Mouse (Mus musculus) embryonic facial prominence, embryonic 15.5 days (tissue): ENCODE results near the gene Rap1a. TPM values are rescaled to one million over a fixed set of nuclear protein-coding genes. Genes with fewer than 3 reads are reported as not detected.

ENCODE experiments used
- ATAC-seq: fragments of 200-750 bp; cut with Nextera tagmentation; 2 replicates; pipeline ENCODE4 v1.8.0; 2017; ENCODE audit warnings: low read depth, moderate TSS enrichment; ENCODE audit not compliant: insufficient number of reproducible peaks, low FRiP score, low TSS enrichment
- H3K27ac ChIP-seq: fragments of 300-500 bp; sonication (generic); replicated peaks from 2 replicates; pipeline ENCODE4 v1.5.1; 2015; ENCODE audit warnings: mild to moderate bottlenecking, inconsistent platforms
- H3K27me3 ChIP-seq: fragments of 300-500 bp; sonication (generic); 2 replicates; pipeline ENCODE4 v1.6.1; 2015; ENCODE audit warnings: inconsistent platforms
- H3K36me3 ChIP-seq: fragments of 300-500 bp; sonication (generic); 2 replicates; pipeline ENCODE4 v1.6.1; 2015; ENCODE audit warnings: mild to moderate bottlenecking, inconsistent platforms
- H3K4me1 ChIP-seq: fragments of 300-500 bp; sonication (generic); 2 replicates; pipeline ENCODE4 v1.6.1; 2015; ENCODE audit warnings: inconsistent platforms
- H3K4me2 ChIP-seq: fragments of 300-500 bp; sonication (generic); replicated peaks from 2 replicates; pipeline ENCODE4 v1.6.1; 2015; ENCODE audit warnings: mild to moderate bottlenecking, inconsistent platforms
- H3K4me3 ChIP-seq: fragments of 300-500 bp; sonication (generic); replicated peaks from 2 replicates; pipeline ENCODE4 v1.5.1; 2015; ENCODE audit warnings: mild to moderate bottlenecking, inconsistent platforms
- H3K9ac ChIP-seq: fragments of 300-500 bp; sonication (generic); 2 replicates; pipeline ENCODE4 v1.6.1; 2015; ENCODE audit warnings: inconsistent platforms
- H3K9me3 ChIP-seq: fragments of 300-500 bp; sonication (generic); replicated peaks from 2 replicates; pipeline ENCODE4 v1.6.1; 2016; ENCODE audit warnings: inconsistent platforms
- WGBS: fragments of 180-500 bp; shearing (Covaris S2); methylation state at CpG from one replicate; pipeline ENCODE4 v1.1.7; 2015; 5-methylcytosine and 5-hydroxymethylcytosine counted together
- polyA plus RNA-seq: library from polyadenylated mRNA; unstranded; fragments of >200 nt; fragmentation: Nextera tagmentation; extraction: Ambion mirVana; gene quantifications from 2 replicates; pipeline ENCODE4 v1.2.1, GENCODE M21; 2015

Gene Rap1a
- polyA plus RNA-seq, 1 experiment from 2014 or later: 95.4 TPM

DNA sequence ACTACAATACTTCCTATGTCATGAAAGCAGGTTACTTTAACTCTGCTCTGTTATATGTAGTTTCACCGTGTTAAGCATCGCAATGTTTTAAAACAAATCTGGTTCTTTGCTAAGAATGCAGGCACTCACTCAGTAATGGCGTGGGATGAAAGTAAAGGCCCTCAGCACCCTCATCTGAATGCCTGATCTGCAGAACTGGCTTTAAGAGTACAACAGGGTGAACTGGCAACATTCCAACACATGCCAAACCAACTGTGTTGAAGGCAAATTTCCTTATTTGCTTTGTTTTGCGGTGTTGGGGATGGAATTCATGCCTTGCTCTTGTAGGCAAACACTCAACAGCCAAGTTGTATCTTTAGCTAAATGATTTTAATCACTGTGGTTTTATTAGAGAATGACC, 67.6 kb downstream of the Rap1a start:
- Histone ChIP-seq H3K9ac (no peak overlapping the region), H3K4me1 (no peaks in the 10 kb centered on the region), H3K27me3 (no peaks in the 10 kb centered on the region), H3K4me2 (no peak overlapping the region), H3K9me3 (no peaks in the 10 kb centered on the region), H3K27ac (no peak overlapping the region), H3K36me3 (peaks cover 10% of the 10 kb centered on the region; the same call in 1 of the 2 replicates), H3K4me3 (no peak overlapping the region)
- ATAC-seq: no peak
- WGBS: 83% methylated on average over 4 of the region's 4 CpGs

DNA sequence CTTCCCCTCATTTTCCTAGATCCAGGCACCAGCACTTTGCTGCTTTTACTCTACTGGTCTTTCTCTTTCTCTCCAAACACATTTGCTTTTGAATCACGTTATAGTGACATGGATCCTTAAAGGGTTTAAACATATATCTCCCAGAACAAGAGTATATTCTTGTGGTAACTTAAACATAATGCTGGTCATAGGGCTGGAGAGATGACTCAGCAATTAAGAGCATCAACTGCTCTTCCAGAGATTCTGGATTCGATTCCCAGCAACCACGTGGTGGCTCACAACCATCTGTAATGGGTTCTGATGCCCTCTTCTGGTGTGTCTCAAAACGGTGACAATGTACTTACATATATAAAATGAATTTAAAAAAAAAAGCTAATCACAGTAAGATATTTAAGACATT, 68.8 kb downstream of the Rap1a start:
- peaks cover 10% of the 10 kb centered on the region; the same call in 1 of the 2 replicates for H3K36me3 ChIP-seq
- H3K4me1 ChIP-seq: no peaks in the 10 kb centered on the region
- H3K4me3 ChIP-seq: no peak overlapping the region
- no peak overlapping the region for H3K4me2 ChIP-seq
- WGBS: 94% methylated on average over 4 of the region's 4 CpGs
- ATAC-seq: no peak
- no peaks in the 10 kb centered on the region for H3K9me3 ChIP-seq
- no peak overlapping the region for H3K27ac ChIP-seq
- no peaks in the 10 kb centered on the region for H3K27me3 ChIP-seq
- H3K9ac ChIP-seq: no peak overlapping the region

DNA sequence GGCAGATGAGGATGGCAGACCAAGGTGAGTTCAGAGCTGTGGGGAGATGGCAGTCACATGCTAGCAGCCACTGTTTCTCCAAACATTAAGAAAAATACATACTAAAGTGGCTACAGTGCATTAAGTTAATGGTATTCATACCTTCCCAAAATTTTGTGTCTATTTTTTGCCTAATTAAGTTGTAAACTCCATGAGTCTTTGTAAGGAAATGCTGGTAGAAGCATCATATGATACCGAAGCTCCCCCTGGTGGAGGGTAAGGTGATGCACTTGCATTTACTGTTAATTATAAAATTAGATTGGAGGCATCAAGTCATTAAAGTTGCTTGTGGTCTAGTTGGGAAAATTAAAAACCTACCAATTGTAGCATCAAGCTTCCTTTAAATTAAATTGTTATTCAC, 75.1 kb downstream of the Rap1a start:
- no peaks in the 10 kb centered on the region for H3K9me3 ChIP-seq
- 0% methylated on average over 1 of the region's 1 CpGs for WGBS
- H3K4me1 ChIP-seq: no peaks in the 10 kb centered on the region

GRCm38 (mm10) chr3:105722510-105722909, 78.6 kb downstream of the Rap1a start:
- Histone ChIP-seq H3K4me2 (no peak overlapping the region), H3K9ac (no peak overlapping the region), H3K27me3 (no peaks in the 10 kb centered on the region), H3K36me3 (no peaks in the 10 kb centered on the region), H3K27ac (no peak overlapping the region), H3K4me3 (no peak overlapping the region), H3K4me1 (peaks cover 7% of the 10 kb centered on the region; the same call in 1 of the 2 replicates), H3K9me3 (no peaks in the 10 kb centered on the region)
- ATAC-seq: no peak
- whole genome bisulfite sequencing: 90% methylated on average over 3 of the region's 3 CpGs

More for the DNA sequence above, 75.1 kb downstream of the Rap1a start:
- Histone ChIP-seq H3K4me2 (no peak overlapping the region), H3K9ac (no peak overlapping the region), H3K27me3 (no peaks in the 10 kb centered on the region), H3K4me3 (no peak overlapping the region), H3K27ac (no peak overlapping the region), H3K36me3 (no peaks in the 10 kb centered on the region)
- ATAC-seq: no peak

DNA sequence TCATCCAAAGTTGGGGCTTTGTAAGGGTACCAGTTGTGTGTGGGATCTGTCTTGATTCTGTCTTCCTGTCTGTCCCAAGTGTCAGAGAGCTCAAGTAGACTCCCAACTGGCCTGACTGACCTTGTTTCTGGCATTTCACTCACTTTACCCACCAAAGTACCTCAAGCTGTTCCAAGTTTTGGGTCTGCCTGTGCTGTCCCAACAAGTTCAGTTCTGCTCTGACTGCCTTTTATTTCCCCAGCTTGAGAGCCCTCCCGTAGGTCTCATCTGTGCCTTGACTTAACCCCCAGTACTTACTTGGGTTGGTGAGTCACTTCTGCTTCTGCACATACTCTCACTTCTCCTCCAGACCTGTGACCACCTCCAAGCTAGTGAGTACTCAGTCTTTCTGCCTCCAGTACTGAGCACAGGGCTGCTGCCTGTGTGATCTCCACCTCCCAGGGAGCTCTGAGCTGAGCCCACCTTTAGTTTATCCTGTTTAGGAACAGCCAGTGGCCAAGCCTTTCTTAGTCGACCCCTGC, 79.4 kb downstream of the Rap1a start:
- ATAC-seq: no peak
- Histone ChIP-seq H3K4me1 (peaks cover 7% of the 10 kb centered on the region; the same call in 1 of the 2 replicates), H3K4me3 (no peak overlapping the region), H3K9me3 (no peaks in the 10 kb centered on the region), H3K36me3 (no peaks in the 10 kb centered on the region), H3K27ac (no peak overlapping the region), H3K9ac (no peak overlapping the region), H3K4me2 (no peak overlapping the region), H3K27me3 (no peaks in the 10 kb centered on the region)
- WGBS: 65% methylated on average over 2 of the region's 2 CpGs

DNA sequence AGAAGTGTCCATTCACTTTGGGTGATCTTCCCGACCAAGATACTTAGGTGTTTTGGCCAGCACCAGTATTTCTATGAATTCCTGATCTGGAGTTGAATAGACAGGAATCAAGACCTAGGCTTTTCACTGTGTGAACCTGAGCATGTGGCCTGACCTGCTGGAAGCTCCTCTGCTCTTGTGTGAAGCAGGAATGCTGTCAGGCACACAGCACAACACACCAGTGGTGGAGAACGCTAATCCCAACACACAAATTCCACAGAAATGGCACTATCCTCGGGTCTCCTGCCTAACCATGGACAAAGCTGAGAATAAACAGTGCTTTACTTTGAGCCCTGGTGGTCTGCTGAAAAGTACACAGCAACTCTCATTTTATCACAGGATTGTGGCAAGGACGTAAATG, 80.6 kb downstream of the Rap1a start:
- H3K4me3 ChIP-seq: no peak overlapping the region
- H3K27ac ChIP-seq: no peak overlapping the region
- H3K9me3 ChIP-seq: no peaks in the 10 kb centered on the region
- no peak for ATAC-seq
- no peak overlapping the region for H3K9ac ChIP-seq
- H3K4me1 ChIP-seq: peaks cover 7% of the 10 kb centered on the region; the same call in 1 of the 2 replicates
- no peaks in the 10 kb centered on the region for H3K36me3 ChIP-seq
- no peak overlapping the region for H3K4me2 ChIP-seq
- 69% methylated on average over 4 of the region's 4 CpGs for WGBS
- no peaks in the 10 kb centered on the region for H3K27me3 ChIP-seq

DNA sequence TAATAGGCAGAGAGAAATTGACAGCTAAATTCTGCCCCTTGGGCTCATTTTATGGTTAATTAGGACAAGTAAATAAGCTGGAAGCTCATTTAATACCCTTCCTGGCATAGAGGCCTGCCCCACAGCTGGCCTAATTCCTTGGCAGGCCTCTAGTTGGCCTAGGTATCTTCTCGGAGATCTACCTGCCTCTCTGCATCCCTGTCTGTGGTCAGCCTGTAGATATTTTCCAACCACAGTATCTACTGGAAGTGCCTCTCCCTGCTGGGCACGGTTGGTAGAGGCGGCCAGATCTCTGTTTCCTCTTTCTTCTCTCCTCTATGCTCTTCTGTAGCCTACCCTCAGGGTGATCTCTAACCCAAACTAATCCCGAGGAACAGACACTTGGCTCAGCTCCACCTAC, 81.2 kb downstream of the Rap1a start:
- H3K27ac ChIP-seq: no peak overlapping the region
- H3K9me3 ChIP-seq: no peaks in the 10 kb centered on the region
- no peak overlapping the region for H3K4me2 ChIP-seq
- WGBS: 48% methylated on average over 4 of the region's 4 CpGs
- H3K4me3 ChIP-seq: no peak overlapping the region
- no peak overlapping the region for H3K9ac ChIP-seq
- H3K27me3 ChIP-seq: no peaks in the 10 kb centered on the region
- H3K36me3 ChIP-seq: no peaks in the 10 kb centered on the region
- peaks cover 7% of the 10 kb centered on the region; the same call in 1 of the 2 replicates for H3K4me1 ChIP-seq
- no peak for ATAC-seq

DNA sequence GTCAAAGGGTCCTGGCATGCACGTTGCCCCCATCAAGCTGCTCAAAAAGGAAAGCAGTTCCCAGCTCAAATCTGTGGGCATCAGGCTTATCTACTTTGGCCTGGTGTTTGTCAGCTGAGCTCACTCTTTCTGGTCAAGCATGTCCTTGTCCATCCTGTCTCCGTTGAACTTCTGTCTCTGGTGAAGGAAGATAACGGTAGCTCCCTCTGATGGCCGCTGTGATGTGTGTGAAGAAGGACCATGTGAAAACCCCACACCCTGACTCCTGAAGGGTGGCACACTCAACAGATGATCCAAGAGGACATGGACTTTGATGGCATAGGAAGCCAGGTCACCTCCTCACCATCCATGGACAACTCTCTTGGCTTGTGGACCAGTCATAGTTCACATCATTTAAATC, 82.4 kb downstream of the Rap1a start:
- H3K9ac ChIP-seq: no peak overlapping the region
- H3K4me3 ChIP-seq: no peak overlapping the region
- H3K9me3 ChIP-seq: no peaks in the 10 kb centered on the region
- no peak for ATAC-seq
- WGBS: 41% methylated on average over 4 of the region's 4 CpGs
- H3K36me3 ChIP-seq: no peaks in the 10 kb centered on the region
- H3K27me3 ChIP-seq: no peaks in the 10 kb centered on the region
- H3K27ac ChIP-seq: no peak overlapping the region
- no peak overlapping the region for H3K4me2 ChIP-seq
- H3K4me1 ChIP-seq: peaks cover 15% of the 10 kb centered on the region

GRCm38 (mm10) chr3:105717856-105718555, 83.1 kb downstream of the Rap1a start:
- ATAC-seq: peak; percentile 55; the same call in 1 of the 2 replicates
- no peak overlapping the region; the same call in 1 of the 2 replicates for H3K27ac ChIP-seq

DNA sequence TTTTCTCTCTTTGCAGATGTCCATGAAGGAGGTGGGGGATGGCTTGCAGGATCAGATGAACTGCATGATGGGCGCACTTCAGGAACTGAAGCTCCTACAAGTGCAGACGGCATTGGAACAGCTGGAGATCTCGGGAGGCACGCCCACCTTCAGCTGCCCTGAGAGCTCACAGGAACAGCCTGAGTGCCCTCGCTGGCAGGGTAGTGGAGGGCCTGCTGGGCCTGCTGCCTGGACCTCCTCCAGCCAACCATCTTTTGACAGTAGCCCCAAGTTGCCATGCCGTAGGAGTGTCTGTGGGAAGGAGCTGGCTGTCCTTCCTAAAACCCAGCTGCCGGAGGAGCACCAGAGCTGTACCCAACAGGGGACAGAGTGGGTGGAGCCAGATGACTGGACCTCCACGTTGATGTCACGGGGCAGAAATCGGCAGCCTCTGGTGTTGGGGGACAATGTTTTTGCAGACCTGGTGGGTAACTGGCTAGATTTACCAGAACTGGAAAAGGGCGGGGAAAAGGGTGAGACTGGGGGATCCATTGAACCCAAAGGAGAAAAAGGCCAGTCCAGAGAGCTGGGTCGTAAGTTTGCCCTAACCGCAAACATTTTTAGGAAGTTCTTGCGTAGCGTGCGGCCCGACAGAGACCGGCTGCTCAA, 84.7 kb downstream of the Rap1a start:
- no peak for ATAC-seq
- H3K36me3 ChIP-seq: no peaks in the 10 kb centered on the region
- H3K9me3 ChIP-seq: no peaks in the 10 kb centered on the region
- WGBS: 64% methylated on average over 18 of the region's 18 CpGs
- no peak overlapping the region for H3K4me2 ChIP-seq
- H3K9ac ChIP-seq: no peak overlapping the region
- H3K27me3 ChIP-seq: no peaks in the 10 kb centered on the region
- H3K4me1 ChIP-seq: peaks cover 16% of the 10 kb centered on the region
- H3K4me3 ChIP-seq: no peak overlapping the region
- peak overlapping the region; percentile 39; the same call in 1 of the 2 replicates for H3K27ac ChIP-seq

More at GRCm38 (mm10) chr3:105717856-105718555, 83.1 kb downstream of the Rap1a start:
- Histone ChIP-seq H3K9ac (no peak overlapping the region), H3K4me1 (peaks cover 16% of the 10 kb centered on the region), H3K4me2 (no peak overlapping the region), H3K9me3 (no peaks in the 10 kb centered on the region), H3K4me3 (no peak overlapping the region), H3K27me3 (no peaks in the 10 kb centered on the region), H3K36me3 (no peaks in the 10 kb centered on the region)
- 45% methylated on average over 11 of the region's 11 CpGs for WGBS

- no peaks in the 10 kb centered on the region for H3K36me3 ChIP-seq
- H3K9ac ChIP-seq: no peak overlapping the region
- H3K9me3 ChIP-seq: no peaks in the 10 kb centered on the region
- no peak for ATAC-seq
- H3K4me1 ChIP-seq: peaks cover 25% of the 10 kb centered on the region
- H3K27me3 ChIP-seq: no peaks in the 10 kb centered on the region
- H3K4me3 ChIP-seq: no peak overlapping the region
- H3K27ac ChIP-seq: peak overlapping the region; percentile 39; the same call in 1 of the 2 replicates
- no peak overlapping the region for H3K4me2 ChIP-seq
Observed at GRCm38 (mm10) chr3:105714820-105715167, 86.3 kb downstream of the Rap1a start.
